Mouse (Mus musculus) lung, postnatal 36 days (tissue): ENCODE measurements around the gene Doc2g.
"Not testable (repeated sequence)": the region's sequence is repeated elsewhere in the genome, so short reads cannot be mapped to it uniquely, and the experiment has no call there.

ENCODE experiments used
- DNase-seq: peaks from one replicate; pipeline ENCODE4 v3.0.0; 2022; ENCODE audit warnings: mixed read lengths

Gene Doc2g

DNA sequence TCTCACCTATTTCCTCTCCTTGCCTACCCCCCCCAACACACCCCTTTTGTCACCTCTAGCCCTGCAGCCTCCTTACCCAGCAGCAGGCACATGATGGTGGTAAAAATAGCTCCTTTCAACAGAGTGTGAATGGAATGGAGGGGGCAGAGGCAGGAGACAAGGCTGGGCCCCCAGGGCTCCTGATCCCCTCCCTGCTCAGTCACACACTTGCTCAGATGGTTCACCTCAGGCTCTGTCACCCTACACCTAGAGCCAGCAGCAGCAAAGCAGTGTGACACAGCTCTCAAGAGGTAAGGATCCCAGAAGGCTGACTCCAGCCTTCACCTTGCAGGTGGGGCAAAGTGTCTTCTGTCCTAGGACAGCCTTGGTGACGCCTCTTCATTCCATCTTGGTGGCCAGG is at the start of gene Doc2g:
Doc2g (plus strand) TSS at position 202 of the 400 bp plus-strand sequence.
- no peak for DNase-seq

DNA sequence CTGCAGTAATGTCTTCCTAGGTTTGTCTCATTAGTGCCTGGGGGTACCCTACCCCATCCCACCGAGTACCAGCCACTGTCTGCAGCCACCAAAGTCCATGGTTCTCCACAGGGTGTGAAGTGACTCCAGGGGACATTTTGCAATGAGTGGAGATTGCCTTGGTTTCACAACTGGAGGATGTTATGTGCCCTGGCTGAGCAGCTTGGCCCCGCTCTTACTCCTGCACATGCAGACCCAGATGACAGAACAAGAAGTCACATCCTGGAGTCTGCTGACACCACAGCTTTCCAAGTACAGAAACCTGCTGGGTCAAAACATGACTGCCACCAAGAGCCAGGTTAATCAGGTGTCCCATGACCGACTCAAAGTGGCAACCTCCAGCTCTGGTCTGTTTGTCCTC is 48.1 kb upstream of the Doc2g start:
- DNase-seq = no peak

DNA sequence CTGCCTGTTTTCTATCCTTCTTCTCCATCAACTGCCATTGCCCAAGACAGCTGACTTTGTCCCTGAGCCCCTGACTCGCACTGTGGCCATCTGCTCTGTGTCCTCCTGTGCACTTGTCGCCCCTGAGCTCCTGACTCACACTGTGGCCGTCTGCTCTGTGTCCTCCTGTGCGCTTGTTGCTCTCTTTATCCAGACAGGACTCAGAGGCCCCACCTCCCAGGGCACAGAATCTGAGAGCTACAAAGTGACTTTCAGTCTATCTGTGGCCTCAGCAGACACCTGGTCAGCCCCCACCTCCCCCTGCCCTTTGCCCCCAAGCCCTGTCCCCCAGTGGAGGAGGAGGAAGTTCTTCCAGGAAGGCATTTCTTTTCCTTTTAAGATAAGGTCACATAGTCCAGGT is 47.3 kb upstream of the Doc2g start:
- no peak for DNase-seq

DNA sequence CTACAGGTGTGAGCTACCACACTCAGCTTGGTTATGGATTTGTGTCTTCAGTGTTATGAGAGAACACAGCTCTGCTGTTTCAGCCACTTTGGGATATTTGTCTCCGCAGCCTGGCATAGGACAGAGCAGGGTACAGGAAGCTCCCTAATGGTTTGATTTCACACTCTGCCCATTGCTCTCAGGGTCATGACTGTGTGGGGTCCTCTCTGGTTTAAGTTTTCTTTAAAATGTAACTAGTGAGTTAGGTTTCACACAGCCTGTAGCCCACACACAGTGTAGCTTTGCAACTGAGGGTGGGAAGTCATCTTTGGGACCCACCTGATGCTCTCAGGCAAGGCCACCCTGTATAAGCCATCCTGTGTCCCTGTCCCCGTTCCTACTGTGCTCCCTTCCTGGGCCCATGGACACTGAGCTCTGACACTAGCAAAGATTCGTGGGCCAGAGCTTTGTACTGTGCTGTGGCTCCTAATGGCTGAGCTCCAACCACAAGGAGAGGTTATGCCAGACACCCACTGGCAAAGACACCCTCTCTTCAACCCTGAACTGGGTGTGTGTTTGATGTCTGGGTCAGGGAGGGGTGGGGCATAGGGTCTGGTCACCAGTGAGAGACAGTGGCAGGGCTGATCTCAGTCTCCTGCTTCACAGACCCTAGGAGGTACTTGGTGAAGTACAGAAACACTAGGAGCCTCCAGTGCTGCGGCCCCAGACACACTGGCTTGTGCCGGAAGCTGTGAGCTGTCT is 45.6 kb upstream of the Doc2g start:
- DNase-seq = not testable (repeated sequence)

DNA sequence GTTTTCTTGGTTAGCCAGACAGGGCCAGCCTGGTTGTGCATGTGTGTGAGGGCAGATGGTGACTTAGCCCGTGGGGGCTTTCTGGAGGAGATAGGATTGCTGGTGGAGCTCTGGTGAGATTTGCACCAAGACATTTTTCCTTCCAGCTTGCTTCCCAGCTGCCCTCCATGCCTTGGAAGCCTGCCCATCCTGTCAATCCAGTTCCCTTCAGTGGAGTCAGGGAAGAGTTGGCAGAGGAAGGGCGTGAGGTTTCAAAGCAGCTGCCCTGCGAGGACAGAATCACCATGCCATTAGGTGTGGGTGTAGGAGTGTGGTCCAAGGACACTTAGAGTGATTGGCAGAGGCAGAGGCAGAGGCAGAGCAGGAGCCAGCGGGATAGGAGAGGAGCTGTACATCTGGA is 44.6 kb upstream of the Doc2g start, which contains the start of gene Aldh3b3:
Aldh3b3 (plus strand) TSS at position 176 of the 400 bp plus-strand sequence.
- no peak for DNase-seq

DNA sequence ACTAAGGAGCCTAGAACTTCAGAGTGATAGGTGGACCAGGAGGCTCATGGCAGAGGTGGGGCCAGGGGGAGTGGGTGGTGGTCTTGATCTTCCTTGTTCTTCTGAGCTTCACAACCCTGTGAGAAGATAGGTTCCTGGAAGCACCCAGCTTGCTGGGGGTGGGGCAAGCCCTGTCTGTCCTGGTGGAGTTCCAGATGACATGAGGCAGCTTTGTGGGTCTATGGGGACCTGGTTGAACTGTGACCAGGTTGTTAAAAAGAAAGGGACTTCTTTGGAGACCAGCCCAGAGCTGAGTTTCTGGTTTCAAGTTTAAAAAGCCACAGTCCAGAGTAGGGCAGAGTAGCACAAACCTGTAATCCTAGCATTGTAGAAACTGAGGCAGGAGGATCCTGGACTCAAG is 44.1 kb upstream of the Doc2g start:
- no peak for DNase-seq

DNA sequence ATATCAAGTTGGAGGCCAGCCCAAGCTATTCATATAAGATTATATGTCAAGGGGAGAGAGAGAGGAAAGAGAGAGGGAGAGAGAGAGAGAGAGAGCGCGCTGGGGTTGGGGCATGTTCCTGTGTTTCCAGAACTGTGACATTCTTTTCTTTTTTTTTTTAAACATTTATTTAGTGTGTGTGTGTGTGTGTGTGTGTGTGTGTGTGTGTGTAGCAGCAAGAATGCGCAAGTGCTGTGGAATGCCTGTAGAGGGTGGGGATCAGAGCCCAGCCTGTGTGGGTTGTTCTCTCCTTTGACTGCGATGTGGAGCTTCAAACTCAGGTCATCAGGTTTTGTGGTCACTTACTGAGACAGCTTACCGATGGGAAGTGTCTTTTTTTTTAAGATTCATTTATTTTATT is 42.9 kb upstream of the Doc2g start:
- DNase-seq = peak; percentile 53

DNA sequence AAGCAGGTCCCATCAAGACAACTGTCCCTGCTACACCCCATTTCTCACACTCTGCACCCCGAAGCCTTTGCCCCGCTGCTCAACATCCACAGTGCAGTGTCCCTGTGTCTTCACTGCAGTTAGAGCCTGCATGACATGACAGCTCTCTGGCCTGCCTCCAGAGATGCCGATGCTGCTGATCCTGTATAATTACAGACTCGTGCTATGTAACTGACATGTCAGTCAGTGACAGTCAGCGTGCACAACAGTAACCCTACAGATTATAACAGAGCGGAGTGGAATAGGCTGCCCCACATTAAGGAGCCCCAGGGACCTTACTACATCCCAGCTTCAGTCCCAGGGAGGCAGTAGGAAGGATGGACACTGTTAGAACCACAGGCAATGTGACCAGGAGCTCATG is 41.3 kb upstream of the Doc2g start:
- DNase-seq = not testable (repeated sequence)

DNA sequence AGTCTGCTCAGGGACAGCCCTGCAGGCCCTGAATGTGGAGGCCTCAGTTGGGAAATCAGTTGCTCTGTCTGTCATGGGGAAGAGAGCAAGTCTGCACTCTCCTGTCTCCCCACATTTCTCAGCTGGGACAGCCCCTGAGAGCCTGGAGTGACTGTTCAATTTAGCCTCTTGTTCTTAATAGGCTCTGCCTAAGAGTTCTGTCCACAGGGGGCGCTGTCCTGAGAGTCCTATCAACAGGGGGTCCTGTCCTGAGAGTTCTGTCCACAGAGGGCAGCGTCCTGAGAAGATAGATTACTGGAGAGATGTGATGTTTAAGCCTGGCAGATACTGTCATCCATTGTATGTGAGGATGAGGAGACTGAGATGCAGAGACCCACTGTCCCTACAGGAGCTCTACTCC is 40.6 kb upstream of the Doc2g start:
- DNase-seq = peak; percentile 64

DNA sequence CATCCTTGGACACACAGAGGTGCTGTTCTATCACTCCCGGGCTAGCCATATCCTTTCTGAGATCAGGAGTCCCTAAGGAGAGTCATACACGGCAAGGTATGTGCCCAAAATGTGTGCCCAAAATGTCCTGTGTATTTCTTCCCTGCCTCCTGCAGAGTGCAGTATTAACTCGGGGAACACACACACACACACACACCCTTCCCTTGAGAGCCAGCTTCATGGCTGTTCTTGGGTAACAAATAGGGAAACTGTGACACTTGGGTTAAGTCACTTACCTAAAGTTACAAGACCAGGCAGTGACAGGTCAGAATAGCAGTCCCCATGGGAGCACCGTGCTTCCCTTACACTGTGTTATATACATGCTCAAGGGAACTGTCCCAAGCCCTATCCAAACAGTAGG is 39.1 kb upstream of the Doc2g start:
- DNase-seq = no peak

DNA sequence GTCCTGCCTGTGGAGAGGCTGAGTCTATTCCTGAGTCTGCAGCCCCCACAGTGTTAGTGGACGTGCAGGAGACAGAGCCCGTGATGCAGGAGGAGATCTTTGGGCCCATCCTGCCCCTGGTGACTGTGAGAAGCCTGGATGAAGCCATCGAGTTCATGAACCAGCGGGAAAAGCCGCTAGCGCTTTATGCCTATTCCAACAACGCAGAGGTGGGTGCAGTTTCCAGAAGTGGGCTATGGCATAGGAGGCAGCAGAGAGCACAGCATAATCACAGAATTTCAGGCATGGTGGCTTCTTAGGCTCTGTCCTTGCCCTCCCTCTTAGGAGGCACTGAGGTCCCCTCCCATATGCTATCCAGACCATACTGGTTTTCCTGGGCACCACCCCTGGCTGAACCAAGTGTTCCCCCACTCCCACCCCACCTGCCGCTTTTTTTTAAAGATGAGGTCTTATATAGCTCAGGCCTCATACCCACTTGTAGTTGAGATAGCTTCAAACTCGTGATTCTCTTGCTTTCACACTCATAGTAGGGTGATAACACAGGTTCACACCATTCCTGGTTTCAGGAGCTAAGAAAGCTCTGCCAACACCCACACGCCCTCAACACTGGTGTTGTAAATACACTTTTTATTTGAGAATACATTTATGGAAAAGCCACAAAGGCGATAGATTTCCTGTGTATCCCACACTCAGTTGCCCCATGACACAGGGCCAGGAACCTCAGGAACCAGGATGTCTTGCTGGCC is 36.6 kb upstream of the Doc2g start:
- no peak for DNase-seq

DNA sequence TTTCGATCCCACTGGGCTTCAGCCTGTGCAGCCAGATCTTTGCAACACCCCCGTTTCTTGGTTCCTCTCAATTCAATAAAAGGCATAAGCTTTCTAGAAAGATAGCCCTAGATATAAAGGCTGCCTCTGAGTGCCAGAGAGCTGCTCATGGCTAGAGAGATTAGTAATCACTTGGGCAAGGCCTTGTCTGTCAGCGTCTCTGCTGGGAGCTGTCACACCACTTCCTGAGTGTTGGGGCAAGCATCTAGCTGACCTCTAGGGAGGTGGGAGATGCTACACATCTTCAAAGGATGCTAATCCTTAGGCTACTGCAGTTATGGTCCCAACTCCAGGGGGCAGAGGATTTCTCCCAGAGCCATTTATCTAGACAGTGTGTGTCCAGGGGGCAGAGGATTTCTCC is 35.9 kb upstream of the Doc2g start:
- DNase-seq = no peak

DNA sequence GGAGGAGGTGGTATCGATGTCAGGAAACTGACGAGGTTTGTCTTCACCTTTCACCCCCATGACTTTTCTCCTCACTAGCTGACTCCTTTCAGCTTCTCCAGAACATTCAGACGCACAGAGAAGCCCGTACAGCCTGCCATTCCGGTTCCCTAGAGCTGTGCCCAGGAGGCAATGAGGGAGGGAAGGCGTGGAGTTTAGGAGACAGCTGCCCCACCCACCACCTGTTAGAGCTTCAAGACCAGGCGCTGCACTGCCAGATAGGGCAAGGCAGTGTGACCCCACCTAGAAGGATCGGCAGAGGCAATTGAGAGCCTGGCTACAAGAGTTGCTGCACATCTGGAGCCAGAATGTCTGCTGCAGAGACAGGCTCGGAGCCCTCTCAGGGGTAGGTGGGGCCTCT is 30.9 kb upstream of the Doc2g start, which contains the start of gene Aldh3b2:
Aldh3b2 (plus strand) TSS at position 100 of the 400 bp plus-strand sequence.
- peak; percentile 55 for DNase-seq

DNA sequence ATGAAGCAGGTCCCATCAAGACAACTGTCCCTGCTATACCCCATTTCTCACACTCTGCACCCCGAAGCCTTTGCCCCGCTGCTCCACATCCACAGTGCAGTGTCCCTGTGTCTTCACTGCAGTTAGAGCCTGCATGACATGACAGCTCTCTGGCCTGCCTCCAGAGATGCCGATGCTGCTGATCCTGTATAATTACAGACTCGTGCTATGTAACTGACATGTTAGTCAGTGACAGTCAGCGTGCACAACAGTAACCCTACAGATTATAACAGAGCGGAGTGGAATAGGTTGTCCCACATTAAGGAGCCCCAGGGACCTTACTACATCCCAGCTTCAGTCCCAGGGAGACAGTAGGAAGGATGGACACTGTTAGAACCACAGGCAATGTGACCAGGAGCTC is 28.5 kb upstream of the Doc2g start:
- not testable (repeated sequence) for DNase-seq

DNA sequence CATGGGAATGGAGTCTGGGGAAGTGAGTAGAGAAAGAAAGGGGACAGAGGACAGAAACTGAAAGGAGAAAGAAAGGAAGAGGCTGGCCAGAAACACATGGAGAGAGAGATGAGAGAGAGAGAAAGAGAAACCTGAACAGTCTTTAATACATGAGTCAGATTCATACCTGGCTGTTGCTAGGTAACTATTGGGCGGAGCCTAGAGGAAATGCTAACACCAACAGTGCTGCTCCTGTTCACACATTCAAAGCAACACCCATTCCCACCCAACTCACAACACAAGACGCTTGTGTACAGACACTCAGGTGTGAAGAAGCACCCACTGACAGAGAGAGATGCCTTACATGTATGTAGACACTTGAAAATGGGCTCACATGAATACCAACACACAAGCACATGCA is 27.2 kb upstream of the Doc2g start:
- peak; percentile 52 for DNase-seq

DNA sequence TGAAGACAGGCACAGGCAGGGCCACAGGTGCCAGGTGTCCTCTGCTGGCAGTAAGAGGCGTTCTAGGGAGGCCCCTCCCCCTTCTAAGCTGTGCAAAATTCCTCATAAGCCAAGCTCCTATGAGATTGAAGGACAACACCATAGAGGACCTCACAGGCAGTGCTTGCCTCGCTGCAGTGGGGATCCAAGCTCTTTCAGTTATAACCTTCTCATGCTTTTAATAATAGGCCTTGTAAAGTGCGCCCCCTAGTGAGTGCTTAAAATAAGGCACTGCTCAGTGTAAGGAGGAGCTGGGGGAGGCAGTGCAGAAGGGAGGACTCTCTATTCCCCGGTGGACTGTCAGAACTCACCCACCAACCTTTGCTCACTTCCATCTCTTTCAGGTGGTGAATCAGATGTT is 22.8 kb upstream of the Doc2g start:
- DNase-seq = peak; percentile 96

DNA sequence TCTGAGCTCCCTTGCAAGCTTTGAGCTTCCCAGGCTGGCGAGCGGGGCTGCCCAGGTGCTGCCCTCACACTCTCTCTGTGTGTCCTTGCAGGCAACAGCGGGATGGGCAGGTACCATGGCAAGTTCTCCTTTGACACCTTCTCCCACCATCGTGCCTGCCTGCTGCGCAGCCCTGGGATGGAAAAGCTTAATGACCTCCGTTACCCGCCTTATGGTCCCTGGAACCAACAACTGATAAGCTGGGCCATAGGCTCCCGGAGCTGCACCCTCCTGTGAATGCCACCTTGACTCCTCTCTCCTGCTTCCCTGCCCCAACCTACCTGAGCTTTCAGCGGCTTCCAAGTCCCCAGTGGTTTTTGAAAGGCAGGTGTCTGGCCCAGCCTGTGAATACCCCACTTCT is 22.2 kb upstream of the Doc2g start:
- DNase-seq = no peak

DNA sequence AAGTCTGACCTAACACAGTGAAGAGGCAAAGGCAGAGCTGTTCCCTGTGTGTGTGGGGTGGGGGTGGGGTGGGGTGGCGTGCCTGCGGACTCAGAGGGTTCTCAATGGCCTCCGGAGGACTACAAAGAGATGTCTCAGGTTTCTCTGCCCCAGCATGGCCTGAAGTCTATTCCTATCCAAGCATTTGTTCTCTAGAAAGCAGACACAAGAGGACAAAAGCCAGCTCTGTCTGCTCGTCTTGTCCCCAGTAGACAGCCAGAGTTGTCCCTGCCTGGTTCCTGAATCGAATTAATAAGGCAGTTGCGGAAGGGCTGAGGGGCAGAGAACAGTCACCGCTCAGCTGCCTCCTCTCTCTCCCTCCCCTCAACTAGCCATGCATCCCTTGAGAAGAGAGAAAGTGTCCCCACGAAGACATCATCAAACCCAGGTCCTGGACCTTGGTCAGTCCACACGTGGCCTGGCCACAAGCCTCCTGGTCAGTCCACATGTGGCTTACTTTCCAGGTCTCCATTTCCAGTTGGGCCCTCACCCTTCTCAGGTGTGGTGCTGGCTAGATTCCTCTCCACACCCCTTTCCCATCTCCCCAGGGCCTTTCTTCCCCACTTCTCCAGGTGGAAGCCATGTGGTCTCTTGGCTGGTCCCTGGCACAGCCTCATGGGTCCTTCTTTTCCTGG is 19.4 kb upstream of the Doc2g start:
- DNase-seq = no peak

DNA sequence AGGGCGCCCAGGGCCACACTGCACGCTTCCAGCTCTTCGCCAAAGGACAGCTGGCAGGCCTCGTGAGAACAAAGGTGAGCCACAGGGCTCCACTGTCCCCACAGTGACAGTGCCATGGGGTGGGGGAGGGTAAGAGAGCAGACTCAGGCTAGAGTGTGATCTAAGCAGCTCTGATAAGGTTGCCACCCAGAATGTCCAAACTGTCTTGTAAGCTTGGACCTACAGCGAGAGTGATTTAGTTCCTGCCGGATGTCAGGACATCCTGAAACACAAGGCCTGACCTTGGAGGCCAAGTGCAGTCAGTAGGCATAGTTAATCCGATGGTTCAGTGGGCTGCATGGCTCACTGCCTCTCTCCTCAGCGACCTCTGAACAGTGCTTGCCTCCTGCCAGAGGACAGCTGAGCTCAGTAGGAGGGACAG is 17.8 kb upstream of the Doc2g start:
- peak; percentile 69 for DNase-seq

DNA sequence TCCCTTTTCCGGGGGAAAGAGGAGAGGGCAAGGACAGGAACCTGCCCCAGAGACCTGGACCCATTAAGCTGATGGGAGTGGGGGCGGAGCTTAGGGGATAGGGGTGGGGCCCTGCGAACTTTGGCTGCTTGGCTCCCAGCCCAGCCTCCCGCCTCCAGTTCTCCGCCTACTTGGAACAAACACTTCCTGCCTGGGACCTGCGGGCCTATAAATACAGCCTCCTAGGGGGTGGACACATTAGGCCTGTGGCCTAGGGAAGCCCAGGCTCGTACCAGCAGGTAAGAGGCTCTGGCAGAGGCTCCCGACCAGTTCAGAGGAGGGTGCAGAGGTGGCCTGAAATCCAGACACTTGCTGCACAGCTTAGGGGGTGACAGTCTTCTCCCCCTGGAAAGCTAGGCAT is 16.8 kb upstream of the Doc2g start, which contains the start of gene Acy3:
Acy3 (plus strand) TSS at position 237 of the 400 bp plus-strand sequence.
- peak; percentile 90 for DNase-seq

DNA sequence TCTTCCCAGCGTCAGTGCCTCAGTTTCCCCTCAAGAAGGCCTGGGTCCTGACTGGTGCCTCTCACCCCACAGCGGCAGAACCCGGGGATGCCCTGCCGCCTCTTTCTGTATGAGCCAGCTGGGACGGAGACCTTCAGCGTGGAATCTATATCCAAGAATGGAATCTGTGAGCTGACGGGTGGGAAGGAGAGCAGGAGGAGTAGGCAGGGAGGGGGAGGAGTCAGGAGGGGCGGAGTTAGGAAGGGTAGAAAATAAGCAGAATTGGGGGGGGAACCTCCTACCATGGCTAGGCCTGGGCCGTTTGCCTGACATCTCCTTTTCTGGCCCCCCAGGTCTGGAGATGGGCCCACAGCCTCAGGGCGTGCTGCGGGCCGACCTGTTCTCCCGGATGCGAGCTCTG is 15.0 kb upstream of the Doc2g start:
- no peak for DNase-seq

DNA sequence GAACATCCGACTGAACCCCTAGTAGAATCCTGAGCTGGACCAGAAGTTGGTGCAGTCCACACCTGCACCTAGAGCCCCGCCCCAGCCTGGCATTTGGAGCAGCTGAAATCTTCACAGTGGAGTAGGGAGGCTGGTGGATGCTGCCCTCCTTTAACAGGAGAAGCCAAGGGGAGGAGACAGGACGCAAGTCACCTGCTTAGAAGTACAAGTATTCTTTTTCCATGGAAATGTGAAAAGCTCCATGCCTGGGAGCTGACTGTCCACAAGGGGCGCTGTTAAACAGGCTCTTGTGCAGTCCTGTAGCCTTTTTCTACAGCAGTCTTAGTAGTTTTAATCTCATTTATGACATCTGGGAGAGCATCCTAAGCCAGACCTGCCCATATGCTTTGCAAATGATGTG is 14.4 kb upstream of the Doc2g start:
- DNase-seq = no peak

DNA sequence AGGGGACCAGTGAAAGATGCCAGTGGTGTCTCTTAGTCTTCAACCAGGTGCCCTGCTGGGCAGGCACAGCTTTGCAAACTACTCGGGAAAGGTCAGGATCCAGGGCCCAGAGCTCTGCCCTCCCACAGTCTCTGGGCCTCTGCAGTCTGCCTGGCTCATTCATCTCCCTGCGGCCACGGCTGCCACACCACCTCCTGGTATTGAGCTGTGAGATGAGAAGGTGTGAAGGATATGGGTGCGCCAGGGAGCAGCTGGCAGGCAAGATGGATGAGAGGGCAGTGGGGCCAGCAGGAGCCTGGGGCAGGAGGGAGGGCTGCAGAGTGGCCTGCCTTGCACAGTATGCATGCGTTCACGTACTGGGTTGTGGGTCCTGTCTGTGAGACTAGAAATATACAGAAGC is 12.3 kb upstream of the Doc2g start:
- DNase-seq = no peak

DNA sequence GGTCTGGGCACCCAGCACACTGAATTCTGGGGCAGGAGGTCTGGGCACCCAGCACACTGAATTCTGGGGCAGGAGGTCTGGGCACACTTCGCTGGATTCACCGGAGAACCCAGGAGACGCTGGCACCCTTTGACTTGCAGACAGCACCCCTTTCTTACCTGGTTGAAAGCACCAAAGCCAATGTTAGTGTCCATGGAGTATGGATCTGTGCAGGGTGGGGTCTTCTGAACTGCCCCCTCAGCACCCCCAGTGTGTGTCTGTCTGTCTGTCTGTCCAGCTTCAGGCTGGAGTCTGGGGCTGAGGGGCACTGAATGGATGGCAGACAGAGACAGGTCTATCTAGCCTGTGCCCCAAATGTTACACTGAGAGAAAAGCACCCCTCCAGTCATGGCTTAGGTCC is 11.6 kb upstream of the Doc2g start:
- DNase-seq = no peak
